Mouse (Mus musculus) hindbrain, embryonic 14.5 days (tissue): Measurements from ENCODE around the gene Srebf2. TPM values are rescaled to one million over a fixed set of nuclear protein-coding genes. Genes with fewer than 3 reads are reported as not detected.
A peak's percentile ranks its signal among the peaks of the same experiment; 100 is the strongest.

Experiments
- ATAC-seq: fragments of 200-750 bp; cut with Nextera tagmentation; 2 replicates; pipeline ENCODE4 v1.8.0; 2017; ENCODE audit warnings: moderate number of reproducible peaks, mild to moderate bottlenecking, moderate TSS enrichment, moderate library complexity; ENCODE audit not compliant: low FRiP score
- DNase-seq: peaks from one replicate; pipeline ENCODE4 v3.0.0-alpha.2; 2015; ENCODE audit warnings: low spot score
- H3K27ac ChIP-seq: fragments of 300-500 bp; sonication (generic); 2 replicates; pipeline ENCODE4 v1.5.1; 2014; ENCODE audit warnings: mild to moderate bottlenecking, moderate library complexity
- H3K27me3 ChIP-seq: fragments of 300-500 bp; sonication (generic); 2 replicates; pipeline ENCODE4 v1.6.1; 2014; ENCODE audit warnings: mild to moderate bottlenecking, low read length, mixed read lengths; ENCODE audit not compliant: control insufficient read depth, insufficient read depth
- H3K36me3 ChIP-seq: fragments of 300-500 bp; sonication (generic); replicated peaks from 2 replicates; pipeline ENCODE4 v1.6.1; 2014; ENCODE audit not compliant: control insufficient read depth, insufficient read depth
- H3K4me1 ChIP-seq: fragments of 300-500 bp; sonication (generic); replicated peaks from 2 replicates; pipeline ENCODE4 v1.6.1; 2014; ENCODE audit warnings: antibody characterized with exemption, low read length, mixed read lengths; ENCODE audit not compliant: control insufficient read depth, insufficient read depth
- H3K4me2 ChIP-seq: fragments of 300-500 bp; sonication (generic); replicated peaks from 2 replicates; pipeline ENCODE4 v1.6.1; 2014; ENCODE audit warnings: mild to moderate bottlenecking, moderate library complexity
- H3K4me3 ChIP-seq: fragments of 300-500 bp; sonication (generic); replicated peaks from 2 replicates; pipeline ENCODE4 v1.5.1; 2014; ENCODE audit warnings: mild to moderate bottlenecking, low read length
- H3K9ac ChIP-seq: fragments of 300-500 bp; sonication (generic); 2 replicates; pipeline ENCODE4 v1.6.1; 2014
- H3K9me3 ChIP-seq: fragments of 300-500 bp; sonication (generic); 2 replicates; pipeline ENCODE4 v1.6.1; 2016; ENCODE audit warnings: low read length; ENCODE audit not compliant: control insufficient read depth
- WGBS: fragments of 180-500 bp; shearing (Covaris S2); extraction: QIAGEN DNeasy Blood & Tissue Kit; methylation state at CpG from one replicate; pipeline ENCODE4 v1.1.7; 2014; 5-methylcytosine and 5-hydroxymethylcytosine counted together
- polyA plus RNA-seq: library from polyadenylated mRNA; unstranded; fragments of >200 nt; fragmentation: Nextera tagmentation; extraction: Ambion mirVana; gene quantifications from 2 replicates; pipeline ENCODE4 v1.2.1, GENCODE M21; 2014

Gene Srebf2
- polyA plus RNA-seq, 1 experiment from 2014 or later, result 154 TPM

GRCm38 (mm10) chr15:82185062-82185783, 38.2 kb downstream of the Srebf2 start:
- H3K4me1 ChIP-seq, result no peaks in the 10 kb centered on the region
- H3K27ac ChIP-seq, result no peak overlapping the region
- H3K4me3 ChIP-seq, result no peak overlapping the region
- DNase-seq (no peak), ATAC-seq (no peak)
- WGBS, result 88% methylated on average over 14 of the region's 14 CpGs
- no peak overlapping the region for H3K9ac ChIP-seq
- peaks cover 99% of the 10 kb centered on the region for H3K36me3 ChIP-seq
- H3K9me3 ChIP-seq, result no peaks in the 10 kb centered on the region
- H3K4me2 ChIP-seq, result no peak overlapping the region
- H3K27me3 ChIP-seq, result no peaks in the 10 kb centered on the region

- H3K27me3 ChIP-seq, result no peaks in the 10 kb centered on the region
- no peaks in the 10 kb centered on the region for H3K4me1 ChIP-seq
- H3K36me3 ChIP-seq, result peaks cover 98% of the 10 kb centered on the region
- H3K9me3 ChIP-seq, result no peaks in the 10 kb centered on the region
- H3K9ac ChIP-seq, result no peak overlapping the region
- no peak overlapping the region for H3K4me2 ChIP-seq
- WGBS, result 80% methylated on average over 14 of the region's 14 CpGs
- DNase-seq (no peak), ATAC-seq (no peak)
- H3K27ac ChIP-seq, result no peak overlapping the region
- no peak overlapping the region for H3K4me3 ChIP-seq
Measured at GRCm38 (mm10) chr15:82186131-82186530, 39.1 kb downstream of the Srebf2 start.

- WGBS, result 93% methylated on average over 5 of the region's 5 CpGs
- Histone ChIP-seq H3K4me1 (no peaks in the 10 kb centered on the region), H3K9ac (no peak overlapping the region), H3K9me3 (no peaks in the 10 kb centered on the region), H3K27ac (no peak overlapping the region), H3K4me2 (no peak overlapping the region), H3K4me3 (no peak overlapping the region), H3K36me3 (peaks cover 94% of the 10 kb centered on the region), H3K27me3 (no peaks in the 10 kb centered on the region)
- ATAC-seq (no peak), DNase-seq (no peak)
Measured at GRCm38 (mm10) chr15:82186931-82187330, 40.0 kb downstream of the Srebf2 start.

GRCm38 (mm10) chr15:82187401-82187800, 40.4 kb downstream of the Srebf2 start:
- Histone ChIP-seq H3K4me1 (no peaks in the 10 kb centered on the region), H3K9ac (no peak overlapping the region), H3K27ac (no peak overlapping the region), H3K27me3 (no peaks in the 10 kb centered on the region), H3K4me2 (no peak overlapping the region), H3K9me3 (no peaks in the 10 kb centered on the region), H3K36me3 (peaks cover 94% of the 10 kb centered on the region), H3K4me3 (no peak overlapping the region)
- WGBS, result 89% methylated on average over 4 of the region's 4 CpGs
- ATAC-seq, result no peak
- DNase-seq, result no peak

- Histone ChIP-seq H3K27me3 (no peaks in the 10 kb centered on the region), H3K4me1 (no peaks in the 10 kb centered on the region), H3K36me3 (peaks cover 94% of the 10 kb centered on the region), H3K4me2 (no peak overlapping the region), H3K27ac (no peak overlapping the region), H3K9ac (no peak overlapping the region), H3K4me3 (no peak overlapping the region), H3K9me3 (no peaks in the 10 kb centered on the region)
- no peak for ATAC-seq
- 100% methylated on average over 1 of the region's 1 CpGs for WGBS
- no peak for DNase-seq
Measured at GRCm38 (mm10) chr15:82187924-82188323, 40.9 kb downstream of the Srebf2 start.

- H3K4me2 ChIP-seq, result no peak overlapping the region
- H3K27me3 ChIP-seq, result no peaks in the 10 kb centered on the region
- H3K9ac ChIP-seq, result no peak overlapping the region
- peak; percentile 50 for DNase-seq
- H3K4me3 ChIP-seq, result no peak overlapping the region
- H3K27ac ChIP-seq, result no peak overlapping the region
- no peaks in the 10 kb centered on the region for H3K9me3 ChIP-seq
- peaks cover 94% of the 10 kb centered on the region for H3K36me3 ChIP-seq
- 90% methylated on average over 10 of the region's 10 CpGs for WGBS
- ATAC-seq, result no peak
- H3K4me1 ChIP-seq, result no peaks in the 10 kb centered on the region
Measured at GRCm38 (mm10) chr15:82188481-82189240, 41.7 kb downstream of the Srebf2 start.

- Histone ChIP-seq H3K27me3 (no peaks in the 10 kb centered on the region), H3K9me3 (no peaks in the 10 kb centered on the region), H3K27ac (no peak overlapping the region), H3K4me1 (no peaks in the 10 kb centered on the region), H3K36me3 (peaks cover 94% of the 10 kb centered on the region), H3K4me3 (no peak overlapping the region), H3K4me2 (no peak overlapping the region), H3K9ac (no peak overlapping the region)
- WGBS, result 77% methylated on average over 8 of the region's 8 CpGs
- DNase-seq (no peak), ATAC-seq (no peak)
Measured at GRCm38 (mm10) chr15:82192617-82193016, 45.6 kb downstream of the Srebf2 start.

- Histone ChIP-seq H3K9ac (no peak overlapping the region), H3K27me3 (no peaks in the 10 kb centered on the region), H3K4me1 (no peaks in the 10 kb centered on the region), H3K4me3 (no peak overlapping the region), H3K9me3 (no peaks in the 10 kb centered on the region), H3K4me2 (no peak overlapping the region), H3K27ac (no peak overlapping the region), H3K36me3 (peaks cover 95% of the 10 kb centered on the region)
- ATAC-seq (no peak), DNase-seq (no peak)
- WGBS, result 81% methylated on average over 12 of the region's 12 CpGs
Measured at GRCm38 (mm10) chr15:82196300-82196699, 49.3 kb downstream of the Srebf2 start.

GRCm38 (mm10) chr15:82197246-82197750, 50.3 kb downstream of the Srebf2 start:
- Histone ChIP-seq H3K9me3 (no peaks in the 10 kb centered on the region), H3K27ac (no peak overlapping the region), H3K4me3 (no peak overlapping the region), H3K9ac (no peak overlapping the region), H3K27me3 (no peaks in the 10 kb centered on the region), H3K4me1 (no peaks in the 10 kb centered on the region), H3K36me3 (peaks cover 99% of the 10 kb centered on the region), H3K4me2 (no peak overlapping the region)
- DNase-seq, result no peak
- ATAC-seq, result no peak
- WGBS, result 93% methylated on average over 10 of the region's 10 CpGs
